Comparison of ENCODE assay signal across 8 mouse cellular contexts in the genomic region with DNA sequence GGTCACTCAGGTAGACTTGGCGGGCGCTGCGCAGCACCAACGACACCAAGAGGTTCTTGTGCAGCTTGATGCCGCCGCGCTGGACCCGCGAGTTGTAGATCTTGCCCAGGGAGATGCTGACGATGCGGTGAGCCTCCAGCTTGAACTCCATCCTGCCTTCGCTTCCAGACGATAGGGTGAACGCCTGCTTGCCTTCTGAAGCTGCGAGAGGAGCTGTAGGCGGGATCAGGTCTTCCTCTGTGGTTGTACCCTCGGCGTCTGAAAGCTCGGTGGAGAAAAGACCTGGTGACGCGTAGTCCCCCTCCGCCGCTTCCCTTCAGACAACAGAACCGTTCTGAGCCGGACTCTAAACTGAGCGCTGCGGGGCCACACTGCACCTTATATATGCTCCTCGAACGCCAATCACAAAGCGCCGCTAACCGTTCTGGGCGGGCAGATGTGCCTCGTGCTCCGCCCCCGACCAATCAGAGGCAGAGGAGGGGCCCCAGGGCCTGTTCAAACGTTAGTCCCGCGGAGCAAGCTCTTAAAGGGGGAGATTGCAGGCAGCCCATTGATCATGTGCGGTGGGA. TPM values are rescaled to one million over a fixed set of nuclear protein-coding genes. Genes with fewer than 3 reads are reported as not detected.
A peak's percentile ranks its signal among the peaks of the same experiment; 100 is the strongest.
DNase-seq lines count a peak whose midpoint lies in the region; ATAC-seq and TF ChIP-seq lines count a peak whose summit lies in the region.

A gene (minus strand): TSS at position 357 of the 569 bp plus-strand sequence.

- no peaks in the 10 kb centered on the region; the same call in 1 of the 2 replicates for H3K4me1 ChIP-seq in cortical plate, adult 2 months (ENCODE audit: control insufficient read depth, insufficient read depth, low read length)

- ATAC-seq in activated CD4-positive, CD25-positive, alpha-beta regulatory T cell, adult 4 months: peak; percentile 74
- peak; percentile 81 for ATAC-seq in inflammation-experienced regulatory T-cells, adult 6 months
- peak; percentile 85 for ATAC-seq in megakaryocyte-erythroid progenitor cell, adult 5-6 weeks (replicated peaks; ENCODE audit: low FRiP score, low TSS enrichment, poor library complexity, severe bottlenecking)

- TF ChIP-seq POLR2A in cortical plate, adult 2 months (IDR thresholded peaks at IDR 0.05; ENCODE audit: extremely low read depth, insufficient read depth, low read length): peak; percentile 100

- peak; percentile 91 for DNase-seq in gastrocnemius, postnatal 10 days
- DNase-seq in left cerebral cortex, postnatal 10 days (ENCODE audit: extremely low spot score in 1 of 2, low spot score in 2 of 2): peak; percentile 97
- peak; percentile 97 for DNase-seq in right cerebral cortex, postnatal 25 days
- peak; percentile 95 to 96 for DNase-seq in urinary bladder, postnatal 4 days (ENCODE audit: low spot score in 2 of 2)

- H3K27ac ChIP-seq in cortical plate, adult 2 months (ENCODE audit: insufficient read depth, low read length): peak within 1 kb of the TSS; percentile 57

- intact Hi-C loops in left cerebral cortex, postnatal 10 days (cut with DNase I): loop anchor here (5.0 kb wide), 1 partner anchor 113 kb away; no protein-coding TSS in a partner anchor

- TF ChIP-seq CTCF in cortical plate, adult 2 months (IDR thresholded peaks at IDR 0.05; ENCODE audit: extremely low read depth, insufficient read depth, low read length): no peak

- peak within 1 kb of the TSS; percentile 67 for H3K4me3 ChIP-seq in cortical plate, adult 2 months (ENCODE audit: insufficient read depth, low read length)

RNA-seq across cellular contexts. Expression of the gene that starts here (rescaled TPM):
- 1 to 10 TPM; 5.0 to 7.9 TPM for polyA plus RNA-seq in activated CD4-positive, CD25-positive, alpha-beta regulatory T cell, adult 4 months (2017; shearing (Covaris generic))
- polyA plus RNA-seq in cortical plate, adult 2 months (2012; rRNA removed): 53.3 and 53.6 TPM in 2 replicates
- total RNA-seq in gastrocnemius, postnatal 10 days (2021): 1 to 10 TPM; 5.8 to 9.1 TPM
- 10 to 100 TPM in 1 of 3 experiments, 1 to 10 TPM in 2; 6.6 to 12.8 (median 7.5) TPM for polyA plus RNA-seq in inflammation-experienced regulatory T-cells, adult 6 months (2017; shearing (Covaris generic))
- total RNA-seq in left cerebral cortex, postnatal 10 days (2021): 10 to 100 TPM; 15.2 to 18.1 TPM
- total RNA-seq in megakaryocyte-erythroid progenitor cell, adult 5-6 weeks (2014; fragmentation: Nextera tagmentation): 5.7 and 7.1 TPM in 2 replicates
- total RNA-seq in megakaryocyte-erythroid progenitor cell, adult 5-6 weeks (2017): 7.5 and 12.7 TPM in 2 replicates

Comparison
In these comparisons a context has a peak if more than half of its experiments do, and no peak if none do; other contexts are left out.
1. Peak in every context shown above with its lines: DNase-seq, ATAC-seq, H3K4me3 ChIP-seq and H3K27ac ChIP-seq.